Mouse (Mus musculus): ENCODE measurements around the gene Lgals2. TPM values are rescaled to one million over a fixed set of nuclear protein-coding genes. Genes with fewer than 3 reads are reported as not detected.

Gene Lgals2
- total and polyA plus RNA-seq, 2 experiments from 2014 or later, result not detected

GRCm38 (mm10) chr15:78816074-78816391 lies 39.3 kb downstream of the Lgals2 start:
- ATAC-seq, result no peak
- no peak for TF ChIP-seq CTCF (IDR thresholded peaks at IDR 0.05; ENCODE audit: low read depth)
- H3K4me2 ChIP-seq (ENCODE audit: low read depth), result no peak overlapping the region
- H3K4me1 ChIP-seq (ENCODE audit: insufficient read depth), result no peaks in the 10 kb centered on the region
- no peaks in the 10 kb centered on the region for H3K9me3 ChIP-seq (ENCODE audit: low read length)
- H3K27me3 ChIP-seq (ENCODE audit: insufficient read depth, low read length), result no peaks in the 10 kb centered on the region; the same call in 1 of the 2 replicates
- no peak overlapping the region for H3K4me3 ChIP-seq (ENCODE audit: low read depth, low read length)
- H3K36me3 ChIP-seq (ENCODE audit: insufficient read depth), result no peaks in the 10 kb centered on the region
- DNase-seq, result no peak
- WGBS, result 81% methylated on average over 6 of the region's 6 CpGs
- H3K27ac ChIP-seq (ENCODE audit: low read depth, low read length), result no peak overlapping the region
- H3K9ac ChIP-seq, result no peak overlapping the region

GRCm38 (mm10) chr15:78815314-78816073 lies 39.8 kb downstream of the Lgals2 start:
- DNase-seq (no peak), ATAC-seq (no peak)
- H3K4me1 ChIP-seq (ENCODE audit: insufficient read depth), result no peaks in the 10 kb centered on the region
- H3K4me3 ChIP-seq (ENCODE audit: low read depth, low read length), result no peak overlapping the region
- H3K9me3 ChIP-seq (ENCODE audit: low read length), result no peaks in the 10 kb centered on the region
- no peaks in the 10 kb centered on the region; the same call in 1 of the 2 replicates for H3K27me3 ChIP-seq (ENCODE audit: insufficient read depth, low read length)
- TF ChIP-seq CTCF (IDR thresholded peaks at IDR 0.05; ENCODE audit: low read depth), result no peak
- H3K9ac ChIP-seq, result no peak overlapping the region
- WGBS, result 54% methylated on average over 11 of the region's 11 CpGs
- H3K36me3 ChIP-seq (ENCODE audit: insufficient read depth), result no peaks in the 10 kb centered on the region
- no peak overlapping the region for H3K4me2 ChIP-seq (ENCODE audit: low read depth)
- no peak overlapping the region for H3K27ac ChIP-seq (ENCODE audit: low read depth, low read length)

- ATAC-seq (no peak), DNase-seq (no peak)
- H3K4me3 ChIP-seq (ENCODE audit: low read depth, low read length), result no peak overlapping the region
- no peaks in the 10 kb centered on the region for H3K4me1 ChIP-seq (ENCODE audit: insufficient read depth)
- H3K27ac ChIP-seq (ENCODE audit: low read depth, low read length), result no peak overlapping the region
- TF ChIP-seq CTCF (IDR thresholded peaks at IDR 0.05; ENCODE audit: low read depth), result no peak
- H3K27me3 ChIP-seq (ENCODE audit: insufficient read depth, low read length), result no peaks in the 10 kb centered on the region
- H3K9ac ChIP-seq, result no peak overlapping the region
- no peaks in the 10 kb centered on the region for H3K9me3 ChIP-seq (ENCODE audit: low read length)
- WGBS, result 89% methylated on average over 4 of the region's 4 CpGs
- H3K36me3 ChIP-seq (ENCODE audit: insufficient read depth), result no peaks in the 10 kb centered on the region
- no peak overlapping the region for H3K4me2 ChIP-seq (ENCODE audit: low read depth)
Observed at GRCm38 (mm10) chr15:78813603-78814002, 41.7 kb downstream of the Lgals2 start.

GRCm38 (mm10) chr15:78810146-78810545 lies 45.2 kb downstream of the Lgals2 start:
- Histone ChIP-seq H3K4me2 (ENCODE audit: low read depth) (no peak overlapping the region), H3K9ac (no peak overlapping the region), H3K27ac (ENCODE audit: low read depth, low read length) (no peak overlapping the region), H3K9me3 (ENCODE audit: low read length) (no peaks in the 10 kb centered on the region), H3K36me3 (ENCODE audit: insufficient read depth) (no peaks in the 10 kb centered on the region), H3K4me3 (ENCODE audit: low read depth, low read length) (no peak overlapping the region), H3K4me1 (ENCODE audit: insufficient read depth) (no peaks in the 10 kb centered on the region), H3K27me3 (ENCODE audit: insufficient read depth, low read length) (no peaks in the 10 kb centered on the region)
- 67% methylated on average over 9 of the region's 9 CpGs for WGBS
- no peak for ATAC-seq
- TF ChIP-seq CTCF (IDR thresholded peaks at IDR 0.05; ENCODE audit: low read depth), result no peak
- DNase-seq, result no peak

GRCm38 (mm10) chr15:78809739-78810138 lies 45.6 kb downstream of the Lgals2 start:
- H3K4me2 ChIP-seq (ENCODE audit: low read depth), result no peak overlapping the region
- no peaks in the 10 kb centered on the region for H3K4me1 ChIP-seq (ENCODE audit: insufficient read depth)
- no peak for ATAC-seq
- H3K9me3 ChIP-seq (ENCODE audit: low read length), result no peaks in the 10 kb centered on the region
- H3K27me3 ChIP-seq (ENCODE audit: insufficient read depth, low read length), result no peaks in the 10 kb centered on the region
- 74% methylated on average over 9 of the region's 9 CpGs for WGBS
- no peak for TF ChIP-seq CTCF (IDR thresholded peaks at IDR 0.05; ENCODE audit: low read depth)
- no peak for DNase-seq
- H3K36me3 ChIP-seq (ENCODE audit: insufficient read depth), result no peaks in the 10 kb centered on the region
- no peak overlapping the region for H3K9ac ChIP-seq
- no peak overlapping the region for H3K27ac ChIP-seq (ENCODE audit: low read depth, low read length)
- no peak overlapping the region for H3K4me3 ChIP-seq (ENCODE audit: low read depth, low read length)

- H3K9ac ChIP-seq, result no peak overlapping the region
- H3K36me3 ChIP-seq (ENCODE audit: insufficient read depth), result no peaks in the 10 kb centered on the region
- no peak overlapping the region for H3K4me2 ChIP-seq (ENCODE audit: low read depth)
- H3K27ac ChIP-seq (ENCODE audit: low read depth, low read length), result no peak overlapping the region
- no peaks in the 10 kb centered on the region for H3K9me3 ChIP-seq (ENCODE audit: low read length)
- 74% methylated on average over 2 of the region's 2 CpGs for WGBS
- TF ChIP-seq CTCF (IDR thresholded peaks at IDR 0.05; ENCODE audit: low read depth), result no peak
- DNase-seq (no peak), ATAC-seq (no peak)
- no peaks in the 10 kb centered on the region for H3K27me3 ChIP-seq (ENCODE audit: insufficient read depth, low read length)
- H3K4me3 ChIP-seq (ENCODE audit: low read depth, low read length), result no peak overlapping the region
- no peaks in the 10 kb centered on the region for H3K4me1 ChIP-seq (ENCODE audit: insufficient read depth)
Observed at GRCm38 (mm10) chr15:78808980-78809379, 46.3 kb downstream of the Lgals2 start.

GRCm38 (mm10) chr15:78807141-78807540 lies 48.2 kb downstream of the Lgals2 start:
- no peak overlapping the region for H3K4me2 ChIP-seq (ENCODE audit: low read depth)
- no peak overlapping the region for H3K4me3 ChIP-seq (ENCODE audit: low read depth, low read length)
- no peaks in the 10 kb centered on the region for H3K9me3 ChIP-seq (ENCODE audit: low read length)
- H3K4me1 ChIP-seq (ENCODE audit: insufficient read depth), result peaks cover 5% of the 10 kb centered on the region; the same call in 1 of the 2 replicates
- ATAC-seq, result no peak
- H3K36me3 ChIP-seq (ENCODE audit: insufficient read depth), result no peaks in the 10 kb centered on the region
- no peaks in the 10 kb centered on the region for H3K27me3 ChIP-seq (ENCODE audit: insufficient read depth, low read length)
- WGBS, result 84% methylated on average over 3 of the region's 3 CpGs
- H3K9ac ChIP-seq, result no peak overlapping the region
- no peak for DNase-seq
- no peak overlapping the region for H3K27ac ChIP-seq (ENCODE audit: low read depth, low read length)
- TF ChIP-seq CTCF (IDR thresholded peaks at IDR 0.05; ENCODE audit: low read depth), result no peak
